Mouse (Mus musculus): ENCODE results near the gene Stag1. TPM values are rescaled to one million over a fixed set of nuclear protein-coding genes. Genes with fewer than 3 reads are reported as not detected.

Stag1 gene
- total RNA-seq, 2 experiments from 2014 or later, result 52.2 to 99.3 TPM

DNA sequence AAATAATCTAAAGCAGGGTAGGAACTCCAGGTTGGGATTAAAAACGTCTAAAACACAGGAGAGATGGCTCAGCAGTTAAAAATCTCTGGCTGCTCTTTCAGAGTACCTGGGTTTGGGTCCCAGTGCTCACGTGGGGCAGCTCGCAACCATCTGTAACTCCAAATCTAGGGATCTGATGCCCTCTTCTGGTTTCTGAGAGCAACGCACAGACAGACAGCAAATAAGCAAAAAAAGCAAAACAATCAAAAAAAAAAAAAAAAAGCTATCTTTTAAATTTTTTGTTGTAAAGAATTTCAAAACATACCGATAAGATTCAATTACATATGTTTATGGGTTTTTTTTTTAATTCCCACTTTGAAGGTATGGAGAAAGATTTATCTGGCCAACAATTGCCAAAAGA lies 405.7 kb downstream of the Stag1 start:
- no peak for ATAC-seq (replicated peaks; ENCODE audit: poor library complexity, severe bottlenecking)

DNA sequence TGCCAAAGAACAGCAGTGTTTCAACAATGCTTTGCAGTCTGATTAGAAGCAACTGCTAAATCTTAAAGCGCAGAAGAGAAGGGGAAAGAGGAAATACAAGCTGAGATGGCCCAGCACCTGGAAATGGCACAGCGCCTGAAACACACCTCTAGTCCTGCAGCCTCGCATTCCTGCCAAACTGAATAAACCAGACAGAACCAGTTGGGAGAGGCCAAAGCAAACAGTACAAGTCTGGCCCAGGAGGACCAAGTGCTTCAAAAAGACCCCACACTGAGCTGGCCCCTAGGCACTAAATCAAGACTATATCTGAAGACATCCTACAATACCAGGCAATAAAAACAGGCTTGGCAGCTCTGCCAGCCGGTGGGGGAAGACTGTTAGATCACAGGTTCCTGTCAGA lies 408.3 kb downstream of the Stag1 start:
- ATAC-seq (replicated peaks; ENCODE audit: poor library complexity, severe bottlenecking), result no peak

Other genes starting within 250 kb of the Stag1 start
- 0.84 and 4.0 TPM in 2 replicates for gene Il20rb, start 111.0 kb upstream of the Stag1 start, total RNA-seq (2014; fragmentation: Nextera tagmentation)
- gene Il20rb, start 111.0 kb upstream of the Stag1 start, total RNA-seq (2017), result 0.13 and 2.0 TPM in 2 replicates
- 35.0 and 44.2 TPM in 2 replicates for gene Nck1, start 51.7 kb upstream of the Stag1 start, total RNA-seq (2014; fragmentation: Nextera tagmentation)
- 35.5 and 61.4 TPM in 2 replicates for gene Nck1, start 51.7 kb upstream of the Stag1 start, total RNA-seq (2017)
- gene Slc35g2, start 26.7 kb upstream of the Stag1 start, total RNA-seq (2014; fragmentation: Nextera tagmentation), result not detected in 2 replicates
- 4.1 TPM in 1 of 2 replicates, not detected in the other for gene Slc35g2, start 26.7 kb upstream of the Stag1 start, total RNA-seq (2017)